Mouse (Mus musculus) gastrocnemius, postnatal 14 days (tissue): Measurements from ENCODE around the gene Tpt1. TPM values are rescaled to one million over a fixed set of nuclear protein-coding genes. Genes with fewer than 3 reads are reported as not detected.

ENCODE experiments used
- DNase-seq: peaks from one replicate; pipeline ENCODE4 v3.0.0; 2021; ENCODE audit warnings: mixed read lengths
- intact Hi-C: fragments of 180-260 bp; cut with DNase I; formaldehyde crosslinking; loops from one replicate; pipeline ENCODE4 v1.15.1; 2025; ENCODE audit warnings: low total_unique reads
- total RNA-seq, 2 experiments: library from RNA; stranded (reverse); gene quantifications; 2 replicates each; pipeline ENCODE4 v1.2.3; 2021

Tpt1 gene
- total RNA-seq, 2 experiments from 2014 or later: 3,074 to 3,192 TPM

- intact Hi-C loops: loop anchor here (10.0 kb wide), 1 partner anchor 134 kb away; no protein-coding TSS in a partner anchor
- peak; percentile 48 for DNase-seq
Observed at GRCm38 (mm10) chr14:75870631-75871030, 25.7 kb downstream of the Tpt1 start.

- peak; percentile 25 for DNase-seq
- intact Hi-C loops: loop anchor here (10.0 kb wide), 1 partner anchor 134 kb away; no protein-coding TSS in a partner anchor
Observed at GRCm38 (mm10) chr14:75871111-75871510, 26.2 kb downstream of the Tpt1 start.

DNA sequence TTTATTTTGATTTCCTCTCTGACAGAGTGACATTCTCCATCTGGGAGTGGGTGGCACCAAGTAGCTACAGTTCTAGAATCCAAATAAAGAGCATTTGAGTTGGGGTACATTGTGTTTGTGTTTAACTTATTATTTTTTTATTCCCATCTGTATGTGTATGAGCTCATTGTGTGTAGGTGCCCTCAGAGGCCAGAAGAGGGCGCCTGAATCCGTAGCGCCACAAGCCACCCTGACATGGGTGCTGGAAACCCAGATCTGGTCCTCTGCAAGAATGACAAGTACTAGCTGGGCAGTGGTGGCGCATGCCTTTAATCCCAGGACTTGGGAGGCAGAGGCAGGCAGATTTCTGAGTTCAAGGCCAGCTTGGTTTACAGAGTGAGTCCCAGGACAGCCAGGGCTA lies 26.9 kb downstream of the Tpt1 start:
- intact Hi-C loops: loop anchor here (10.0 kb wide), 1 partner anchor 133 kb away; no protein-coding TSS in a partner anchor
- DNase-seq: no peak

GRCm38 (mm10) chr14:75873612-75874011 lies 28.7 kb downstream of the Tpt1 start:
- DNase-seq: no peak
- intact Hi-C loops: loop anchor here (10.0 kb wide), 1 partner anchor 131 kb away; no protein-coding TSS in a partner anchor

DNA sequence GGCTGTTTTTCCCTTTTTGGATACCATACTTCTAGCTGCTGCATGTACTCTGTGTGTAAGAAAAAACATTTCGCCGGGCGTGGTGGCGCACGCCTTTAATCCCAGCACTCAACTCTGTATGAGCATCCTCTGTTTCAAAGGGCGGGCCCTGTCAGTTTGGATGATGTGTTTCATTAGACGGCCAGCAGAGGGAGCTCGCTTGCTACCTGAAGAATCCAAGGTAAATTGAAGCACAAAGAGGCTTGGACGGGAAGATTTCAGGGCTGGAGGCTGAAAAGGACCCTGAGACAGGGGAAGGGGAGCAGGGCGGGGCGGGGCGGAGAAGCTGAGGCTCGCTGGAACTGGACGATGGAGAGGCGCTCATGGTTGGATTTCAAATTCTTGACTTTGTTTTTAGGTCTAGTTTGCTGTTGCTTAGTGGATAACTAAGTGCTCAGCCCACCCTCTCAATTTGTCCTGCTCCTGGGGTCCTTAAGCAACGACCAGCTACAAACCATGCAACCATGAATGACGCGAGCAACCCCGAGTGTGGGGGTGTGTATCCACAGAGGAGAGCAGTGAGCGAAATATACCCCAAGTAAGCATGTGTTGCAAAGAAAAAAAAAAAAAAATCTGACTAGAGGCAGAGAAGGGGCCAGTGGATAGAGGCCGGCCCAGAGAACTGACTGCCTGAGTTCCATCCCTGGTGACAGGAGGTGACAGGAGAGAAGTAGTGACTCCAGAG lies 31.6 kb downstream of the Tpt1 start:
- intact Hi-C loops: loop anchor here (10.0 kb wide), 1 partner anchor 128 kb away; no protein-coding TSS in a partner anchor
- DNase-seq: peak; percentile 64

GRCm38 (mm10) chr14:75877297-75877696 lies 32.4 kb downstream of the Tpt1 start:
- intact Hi-C loops: loop anchor here (10.0 kb wide), 1 partner anchor 128 kb away; no protein-coding TSS in a partner anchor
- no peak for DNase-seq

GRCm38 (mm10) chr14:75878980-75879379 lies 34.1 kb downstream of the Tpt1 start:
- intact Hi-C loops: loop anchor here (10.0 kb wide), 1 partner anchor 126 kb away; no protein-coding TSS in a partner anchor
- no peak for DNase-seq

DNA sequence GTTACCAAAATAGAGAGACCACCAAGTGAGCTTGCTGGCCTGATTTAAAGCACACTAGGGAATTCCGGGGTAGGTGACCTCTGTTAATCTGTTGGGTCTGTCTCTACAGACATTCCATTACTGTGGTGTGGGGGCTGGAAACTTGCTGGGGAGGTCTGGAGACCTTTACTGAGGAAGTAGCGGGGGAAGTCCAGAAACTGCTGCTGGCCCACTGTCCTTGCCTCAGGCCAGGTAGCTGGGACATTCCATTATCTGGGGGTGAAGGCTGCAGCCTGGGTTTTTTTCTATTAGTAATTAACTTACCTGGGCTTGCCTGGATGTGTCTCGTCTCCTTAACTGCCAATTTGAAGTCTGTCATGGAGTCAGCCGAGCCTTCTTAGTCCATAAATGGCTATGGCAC lies 37.0 kb downstream of the Tpt1 start:
- DNase-seq: no peak
- intact Hi-C loops: loop anchor here (5.0 kb wide), 1 partner anchor 195 kb away; no protein-coding TSS in a partner anchor

GRCm38 (mm10) chr14:75883330-75883729 lies 38.4 kb downstream of the Tpt1 start:
- no peak for DNase-seq
- intact Hi-C loops: loop anchor here (5.0 kb wide), 1 partner anchor 194 kb away; no protein-coding TSS in a partner anchor

GRCm38 (mm10) chr14:75883873-75884272 lies 39.0 kb downstream of the Tpt1 start:
- no peak for DNase-seq
- intact Hi-C loops: loop anchor here (5.0 kb wide), 1 partner anchor 193 kb away; no protein-coding TSS in a partner anchor

GRCm38 (mm10) chr14:75892118-75892517 lies 47.2 kb downstream of the Tpt1 start:
- intact Hi-C loops: no loop called here
- no peak for DNase-seq

Other genes starting within 250 kb of the Tpt1 start
- not detected for gene Erich6b, start 202.8 kb upstream of the Tpt1 start, total RNA-seq
- 1 to 10 TPM; 8.3 to 9.3 TPM for gene Cog3, start 90.6 kb upstream of the Tpt1 start, total RNA-seq
- gene Slc25a30, start 58.1 kb upstream of the Tpt1 start, total RNA-seq: 1 to 10 TPM; 7.8 to 9.6 TPM
- gene Kctd4, start 109.9 kb downstream of the Tpt1 start, total RNA-seq: not detected
- 10 to 100 TPM; 11.0 to 12.9 TPM for gene Gtf2f2, start 165.8 kb downstream of the Tpt1 start, total RNA-seq